Comparison of ENCODE assay signal across 9 mouse cellular contexts in genomic region chr10:95254046-95254445, GRCm38 (mm10).
DNase-seq lines count a peak whose midpoint lies in the region; ATAC-seq and TF ChIP-seq lines count a peak whose summit lies in the region.
"Had no signal": no experiment of that assay in that cellular context is flagged by ENCODE, and none has a peak within 500 bp of the region (broad histone marks: within the 10 kb centered on the region; RNA-seq: fewer than 3 reads in every experiment).

No protein-coding gene starts in this region.

- no peak for TF ChIP-seq EP300 in liver, postnatal 0 days (IDR thresholded peaks at IDR 0.05; ENCODE audit: low read depth)

- H3K4me3 ChIP-seq in liver, postnatal 0 days (ENCODE audit: low read depth, low read length): no peak overlapping the region
- no peak overlapping the region for H3K4me3 ChIP-seq in forebrain, embryonic 16.5 days (replicated peaks; ENCODE audit: low read length)
- H3K4me3 ChIP-seq in neural tube, embryonic 15.5 days (replicated peaks): no peak overlapping the region

- DNase-seq in heart, adult 11 months: peak; percentile 89
- no peak for DNase-seq in heart, postnatal 36 days
- no peak for DNase-seq in liver, postnatal 0 days
- DNase-seq in liver: no peak
- no peak for DNase-seq in layer of hippocampus, adult 18-20 months (ENCODE audit: low spot score in 2 of 2)
- no peak for DNase-seq in retina, embryonic 14.5 days (ENCODE audit: low spot score)

- H3K9ac ChIP-seq in liver, postnatal 0 days (replicated peaks): no peak overlapping the region
- no peak overlapping the region for H3K9ac ChIP-seq in forebrain, embryonic 16.5 days (replicated peaks; ENCODE audit: low read depth, low read length)
- H3K9ac ChIP-seq in neural tube, embryonic 15.5 days (replicated peaks): no peak overlapping the region

- H3K4me1 ChIP-seq in liver, postnatal 0 days (ENCODE audit: insufficient read depth): peaks cover 24% of the 10 kb centered on the region
- peaks cover 21% of the 10 kb centered on the region for H3K4me1 ChIP-seq in forebrain, embryonic 16.5 days (replicated peaks; ENCODE audit: control insufficient read depth, insufficient read depth, low read length)
- H3K4me1 ChIP-seq in neural tube, embryonic 15.5 days: peaks cover 28% of the 10 kb centered on the region

- no peak for TF ChIP-seq CTCF in liver, postnatal 0 days (IDR thresholded peaks at IDR 0.05; ENCODE audit: low read depth)

- H3K36me3 ChIP-seq in liver, postnatal 0 days (replicated peaks; ENCODE audit: insufficient read depth, low read length): no peaks in the 10 kb centered on the region
- no peaks in the 10 kb centered on the region for H3K36me3 ChIP-seq in forebrain, embryonic 16.5 days (ENCODE audit: control insufficient read depth, insufficient read depth)
- no peaks in the 10 kb centered on the region for H3K36me3 ChIP-seq in neural tube, embryonic 15.5 days

- peak overlapping the region; percentile 70 for H3K27ac ChIP-seq in liver, postnatal 0 days (ENCODE audit: low read depth)
- H3K27ac ChIP-seq in forebrain, embryonic 16.5 days (ENCODE audit: low read length): peak overlapping the region; percentile 19
- H3K27ac ChIP-seq in neural tube, embryonic 15.5 days (replicated peaks): no peak overlapping the region

- peak; percentile 31; the same call in 1 of the 2 replicates for ATAC-seq in liver, postnatal 0 days
- no peak for ATAC-seq in forebrain, embryonic 16.5 days
- ATAC-seq in neural tube, embryonic 15.5 days (ENCODE audit: low FRiP score): no peak
- ATAC-seq: inflammation-experienced regulatory T-cells, adult 6 months had no signal

- no peaks in the 10 kb centered on the region for H3K9me3 ChIP-seq in liver, postnatal 0 days (ENCODE audit: low read length)
- no peaks in the 10 kb centered on the region for H3K9me3 ChIP-seq in forebrain, embryonic 16.5 days (ENCODE audit: control insufficient read depth, low read length)
- H3K9me3 ChIP-seq in neural tube, embryonic 15.5 days (replicated peaks): no peaks in the 10 kb centered on the region

- H3K4me2 ChIP-seq in liver, postnatal 0 days (ENCODE audit: low read depth, low read length): peak overlapping the region; percentile 50
- H3K4me2 ChIP-seq in forebrain, embryonic 16.5 days (ENCODE audit: low read length): peak overlapping the region; percentile 24
- H3K4me2 ChIP-seq in neural tube, embryonic 15.5 days: peak overlapping the region; percentile 33

- no peaks in the 10 kb centered on the region for H3K27me3 ChIP-seq in liver, postnatal 0 days (ENCODE audit: insufficient read depth, low read length)
- no peaks in the 10 kb centered on the region for H3K27me3 ChIP-seq in forebrain, embryonic 16.5 days (replicated peaks; ENCODE audit: control insufficient read depth, insufficient read depth, low read length)
- no peaks in the 10 kb centered on the region for H3K27me3 ChIP-seq in neural tube, embryonic 15.5 days (replicated peaks)

- intact Hi-C loops in heart, postnatal 36 days (cut with DNase I): no loop called here

- 52% methylated on average over 3 of the region's 3 CpGs for WGBS in liver, postnatal 0 days (ENCODE audit: insufficient replicate concordance)
- WGBS in forebrain, embryonic 16.5 days: 39% methylated on average over 3 of the region's 3 CpGs
- WGBS in neural tube, embryonic 15.5 days: 18% methylated on average over 3 of the region's 3 CpGs
